Mouse (Mus musculus) liver, embryonic 15.5 days (tissue): ENCODE results near the gene Slc25a5. TPM values are rescaled to one million over a fixed set of nuclear protein-coding genes. Genes with fewer than 3 reads are reported as not detected.

Source experiments
- ATAC-seq: fragments of 200-750 bp; cut with Nextera tagmentation; 2 replicates; pipeline ENCODE4 v1.8.0; 2017; ENCODE audit warnings: moderate number of reproducible peaks, mild to moderate bottlenecking, moderate library complexity; ENCODE audit not compliant: insufficient read depth
- H3K27ac ChIP-seq: fragments of 300-500 bp; sonication (generic); replicated peaks from 2 replicates; pipeline ENCODE4 v1.5.1; 2015; ENCODE audit warnings: mild to moderate bottlenecking, inconsistent platforms
- H3K27me3 ChIP-seq: fragments of 300-500 bp; sonication (generic); 2 replicates; pipeline ENCODE4 v1.6.1; 2015; ENCODE audit warnings: mild to moderate bottlenecking, inconsistent platforms
- H3K36me3 ChIP-seq: fragments of 300-500 bp; sonication (generic); replicated peaks from 2 replicates; pipeline ENCODE4 v1.6.1; 2015; ENCODE audit warnings: moderate library complexity, mild to moderate bottlenecking, inconsistent platforms
- H3K4me1 ChIP-seq: fragments of 300-500 bp; sonication (generic); replicated peaks from 2 replicates; pipeline ENCODE4 v1.6.1; 2015; ENCODE audit warnings: inconsistent platforms
- H3K4me2 ChIP-seq: fragments of 300-500 bp; sonication (generic); 2 replicates; pipeline ENCODE4 v1.6.1; 2015; ENCODE audit warnings: moderate library complexity, mild to moderate bottlenecking, inconsistent platforms
- H3K4me3 ChIP-seq: fragments of 300-500 bp; sonication (generic); replicated peaks from 2 replicates; pipeline ENCODE4 v1.5.1; 2015; ENCODE audit warnings: mild to moderate bottlenecking, inconsistent platforms
- H3K9ac ChIP-seq: fragments of 300-500 bp; sonication (generic); 2 replicates; pipeline ENCODE4 v1.6.1; 2015; ENCODE audit warnings: moderate library complexity, mild to moderate bottlenecking, inconsistent platforms
- H3K9me3 ChIP-seq: fragments of 300-500 bp; sonication (generic); replicated peaks from 2 replicates; pipeline ENCODE4 v1.6.1; 2016; ENCODE audit warnings: inconsistent platforms
- WGBS: fragments of 180-500 bp; shearing (Covaris S2); methylation state at CpG from one replicate; pipeline ENCODE4 v1.1.7; 2015; ENCODE audit warnings: mixed read lengths; ENCODE audit not compliant: insufficient replicate concordance; 5-methylcytosine and 5-hydroxymethylcytosine counted together
- polyA plus RNA-seq: library from polyadenylated mRNA; unstranded; fragments of >200 nt; fragmentation: Nextera tagmentation; extraction: Ambion mirVana; gene quantifications from 2 replicates; pipeline ENCODE4 v1.2.1, GENCODE M21; 2015

Slc25a5 gene
- polyA plus RNA-seq, 1 experiment from 2014 or later: 433 TPM

GRCm38 (mm10) chrX:36841698-36842097 lies 46.2 kb downstream of the Slc25a5 start:
- Histone ChIP-seq H3K27me3 (no peaks in the 10 kb centered on the region), H3K27ac (no peak overlapping the region), H3K4me1 (no peaks in the 10 kb centered on the region; the same call in none of the 2 replicates), H3K4me2 (no peak overlapping the region), H3K9ac (no peak overlapping the region), H3K4me3 (no peak overlapping the region), H3K9me3 (no peaks in the 10 kb centered on the region), H3K36me3 (no peaks in the 10 kb centered on the region)
- WGBS: 51% methylated on average over 6 of the region's 6 CpGs
- no peak for ATAC-seq

- Histone ChIP-seq H3K9me3 (no peaks in the 10 kb centered on the region), H3K4me3 (no peak overlapping the region), H3K36me3 (no peaks in the 10 kb centered on the region), H3K9ac (no peak overlapping the region), H3K27me3 (no peaks in the 10 kb centered on the region), H3K4me1 (no peaks in the 10 kb centered on the region; the same call in 1 of the 2 replicates), H3K4me2 (no peak overlapping the region), H3K27ac (no peak overlapping the region)
- ATAC-seq: no peak
- 34% methylated on average over 4 of the region's 4 CpGs for WGBS
Observed at GRCm38 (mm10) chrX:36843346-36843990, 48.0 kb downstream of the Slc25a5 start.

GRCm38 (mm10) chrX:36847152-36847551 lies 51.7 kb downstream of the Slc25a5 start:
- Histone ChIP-seq H3K9me3 (no peaks in the 10 kb centered on the region), H3K27ac (no peak overlapping the region), H3K9ac (no peak overlapping the region), H3K36me3 (peaks cover 5% of the 10 kb centered on the region; the same call in 1 of the 2 replicates), H3K4me2 (no peak overlapping the region), H3K27me3 (no peaks in the 10 kb centered on the region), H3K4me1 (no peaks in the 10 kb centered on the region; the same call in 1 of the 2 replicates), H3K4me3 (no peak overlapping the region)
- WGBS: 59% methylated on average over 1 of the region's 1 CpGs
- ATAC-seq: no peak

Other genes with a start within 250 kb of the Slc25a5 start
- 132 and 142 TPM in 2 replicates for gene Pgrmc1, start 197.4 kb upstream of the Slc25a5 start, polyA plus RNA-seq
- gene Akap17b, start 150.3 kb upstream of the Slc25a5 start, polyA plus RNA-seq: 0.48 and 0.59 TPM in 2 replicates
- 1.0 and 1.1 TPM in 2 replicates for gene Slc25a43, start 52.0 kb upstream of the Slc25a5 start, polyA plus RNA-seq
- gene Ube2a, start 78.2 kb downstream of the Slc25a5 start, polyA plus RNA-seq: 64.3 and 74.0 TPM in 2 replicates
- gene C330007P06Rik, start 78.5 kb downstream of the Slc25a5 start, polyA plus RNA-seq: 12.6 and 13.6 TPM in 2 replicates
- gene Nkrf, start 107.2 kb downstream of the Slc25a5 start, polyA plus RNA-seq: 0.51 and 0.67 TPM in 2 replicates
- 3.4 and 3.9 TPM in 2 replicates for gene Sept6, start 196.1 kb downstream of the Slc25a5 start, polyA plus RNA-seq